Mouse (Mus musculus): ENCODE results near the gene Igf2bp3. TPM values are rescaled to one million over a fixed set of nuclear protein-coding genes. Genes with fewer than 3 reads are reported as not detected.

The Igf2bp3 gene
- polyA plus RNA-seq, 1 experiment from 2014 or later = 41.0 TPM

DNA sequence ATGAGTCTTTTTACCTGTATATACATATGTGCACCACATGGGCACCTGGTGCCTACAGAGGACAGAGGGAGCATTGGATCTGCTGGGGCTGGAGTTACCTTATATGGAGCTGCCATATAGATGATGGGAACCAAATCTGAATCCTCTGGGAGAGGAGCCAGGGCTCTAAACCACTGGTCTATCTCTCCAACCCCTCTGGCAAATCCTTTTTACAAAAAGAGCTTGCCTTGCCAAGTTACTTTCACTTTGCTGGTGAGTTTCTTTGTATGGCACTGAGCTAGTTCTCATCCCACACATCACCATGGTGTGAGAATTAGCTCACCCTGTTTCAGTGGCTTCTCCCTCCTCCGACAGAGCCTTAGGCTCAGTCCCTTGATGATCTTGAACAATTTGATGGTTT lies 8.3 kb downstream of the Igf2bp3 start:
- Histone ChIP-seq H3K9me3 (ENCODE audit: control insufficient read depth, low read length) (no peaks in the 10 kb centered on the region), H3K27me3 (ENCODE audit: control insufficient read depth, insufficient read depth, low read depth, low read length) (no peaks in the 10 kb centered on the region), H3K27ac (ENCODE audit: low read length) (no peak overlapping the region), H3K9ac (ENCODE audit: low read length) (no peak overlapping the region), H3K4me1 (replicated peaks; ENCODE audit: control insufficient read depth, insufficient read depth, low read length) (peaks cover 27% of the 10 kb centered on the region), H3K4me3 (ENCODE audit: low read length) (no peak overlapping the region), H3K36me3 (ENCODE audit: control insufficient read depth, insufficient read depth, low read length) (peaks cover 6% of the 10 kb centered on the region), H3K4me2 (ENCODE audit: low read depth, low read length) (no peak overlapping the region)
- 87% methylated on average over 1 of the region's 1 CpGs for WGBS
- no peak for ATAC-seq (ENCODE audit: low read depth)

DNA sequence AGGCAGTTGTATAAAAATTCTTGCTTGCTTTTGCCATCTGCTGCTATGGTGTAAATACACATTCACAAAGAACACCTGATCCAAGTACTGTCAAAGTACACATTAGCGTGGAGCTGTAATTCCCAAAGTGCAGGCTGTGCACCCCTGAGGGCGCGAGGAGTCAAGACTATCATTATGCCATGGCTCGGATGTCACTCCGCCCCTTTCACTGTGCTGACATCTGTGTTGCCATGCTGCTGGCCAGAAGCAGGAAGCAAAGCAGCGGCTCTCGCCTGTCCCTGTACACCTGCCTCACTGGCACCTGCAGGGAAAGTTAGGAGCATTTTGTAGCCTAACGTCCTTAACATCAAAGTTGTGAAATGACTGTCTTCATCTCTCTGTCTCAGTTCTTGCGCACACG lies 19.6 kb downstream of the Igf2bp3 start:
- no peak overlapping the region for H3K4me2 ChIP-seq (ENCODE audit: low read depth, low read length)
- H3K4me3 ChIP-seq (ENCODE audit: low read length) = no peak overlapping the region
- WGBS = 84% methylated on average over 10 of the region's 10 CpGs
- ATAC-seq (ENCODE audit: low read depth) = no peak
- no peaks in the 10 kb centered on the region for H3K27me3 ChIP-seq (ENCODE audit: control insufficient read depth, insufficient read depth, low read depth, low read length)
- no peaks in the 10 kb centered on the region for H3K9me3 ChIP-seq (ENCODE audit: control insufficient read depth, low read length)
- H3K27ac ChIP-seq (ENCODE audit: low read length) = no peak overlapping the region
- H3K9ac ChIP-seq (ENCODE audit: low read length) = no peak overlapping the region
- peaks cover 8% of the 10 kb centered on the region; the same call in 1 of the 2 replicates for H3K36me3 ChIP-seq (ENCODE audit: control insufficient read depth, insufficient read depth, low read length)
- no peaks in the 10 kb centered on the region for H3K4me1 ChIP-seq (replicated peaks; ENCODE audit: control insufficient read depth, insufficient read depth, low read length)

DNA sequence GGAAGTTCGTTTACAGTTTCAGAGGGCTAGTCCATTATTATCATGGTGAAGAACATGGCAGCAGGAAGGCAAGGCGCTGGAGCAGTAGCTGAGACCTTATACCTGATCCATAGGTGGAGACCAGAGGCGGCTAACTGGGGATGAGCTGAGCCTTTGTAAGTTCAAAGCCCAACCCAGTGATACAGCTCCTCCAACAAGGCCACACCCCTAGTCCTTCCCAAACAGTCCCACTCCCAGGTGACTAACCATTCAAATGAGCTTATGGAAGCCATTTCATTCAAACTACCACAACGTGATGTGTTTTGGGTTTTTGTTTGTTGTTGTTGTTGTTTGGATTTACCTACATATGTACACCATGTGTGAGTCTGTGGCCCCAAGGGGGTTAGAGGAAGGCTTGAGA lies 20.2 kb downstream of the Igf2bp3 start:
- H3K36me3 ChIP-seq (ENCODE audit: control insufficient read depth, insufficient read depth, low read length) = peaks cover 8% of the 10 kb centered on the region; the same call in 1 of the 2 replicates
- no peak overlapping the region for H3K9ac ChIP-seq (ENCODE audit: low read length)
- H3K27me3 ChIP-seq (ENCODE audit: control insufficient read depth, insufficient read depth, low read depth, low read length) = no peaks in the 10 kb centered on the region
- no peak overlapping the region for H3K27ac ChIP-seq (ENCODE audit: low read length)
- no peak for ATAC-seq (ENCODE audit: low read depth)
- H3K9me3 ChIP-seq (ENCODE audit: control insufficient read depth, low read length) = no peaks in the 10 kb centered on the region
- H3K4me3 ChIP-seq (ENCODE audit: low read length) = no peak overlapping the region
- 95% methylated on average over 4 of the region's 4 CpGs for WGBS
- H3K4me2 ChIP-seq (ENCODE audit: low read depth, low read length) = no peak overlapping the region
- no peaks in the 10 kb centered on the region for H3K4me1 ChIP-seq (replicated peaks; ENCODE audit: control insufficient read depth, insufficient read depth, low read length)

DNA sequence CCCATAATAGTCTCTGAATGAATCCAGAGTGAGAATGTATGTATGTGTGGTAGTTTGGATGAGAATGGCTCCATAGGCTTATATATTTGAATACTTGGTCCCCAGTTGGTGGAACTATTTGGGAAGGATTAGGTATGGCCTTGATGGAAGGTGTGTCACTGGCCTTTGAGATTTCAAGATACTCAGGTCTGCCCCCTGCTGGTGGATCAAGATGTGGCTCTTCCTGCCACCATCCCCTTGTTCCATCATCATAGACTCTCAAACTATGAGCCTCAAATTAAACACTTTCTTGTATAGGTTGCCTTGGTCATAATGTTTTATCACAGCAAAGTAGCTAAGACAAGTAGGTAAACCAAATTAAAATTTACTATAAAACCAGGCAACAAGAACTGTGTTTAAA lies 25.4 kb downstream of the Igf2bp3 start:
- H3K4me3 ChIP-seq (ENCODE audit: low read length) = no peak overlapping the region
- no peaks in the 10 kb centered on the region for H3K9me3 ChIP-seq (ENCODE audit: control insufficient read depth, low read length)
- H3K4me1 ChIP-seq (replicated peaks; ENCODE audit: control insufficient read depth, insufficient read depth, low read length) = no peaks in the 10 kb centered on the region
- no peak overlapping the region for H3K4me2 ChIP-seq (ENCODE audit: low read depth, low read length)
- peaks cover 4% of the 10 kb centered on the region; the same call in 1 of the 2 replicates for H3K36me3 ChIP-seq (ENCODE audit: control insufficient read depth, insufficient read depth, low read length)
- no peak for ATAC-seq (ENCODE audit: low read depth)
- no peak overlapping the region for H3K27ac ChIP-seq (ENCODE audit: low read length)
- H3K9ac ChIP-seq (ENCODE audit: low read length) = no peak overlapping the region
- H3K27me3 ChIP-seq (ENCODE audit: control insufficient read depth, insufficient read depth, low read depth, low read length) = no peaks in the 10 kb centered on the region

DNA sequence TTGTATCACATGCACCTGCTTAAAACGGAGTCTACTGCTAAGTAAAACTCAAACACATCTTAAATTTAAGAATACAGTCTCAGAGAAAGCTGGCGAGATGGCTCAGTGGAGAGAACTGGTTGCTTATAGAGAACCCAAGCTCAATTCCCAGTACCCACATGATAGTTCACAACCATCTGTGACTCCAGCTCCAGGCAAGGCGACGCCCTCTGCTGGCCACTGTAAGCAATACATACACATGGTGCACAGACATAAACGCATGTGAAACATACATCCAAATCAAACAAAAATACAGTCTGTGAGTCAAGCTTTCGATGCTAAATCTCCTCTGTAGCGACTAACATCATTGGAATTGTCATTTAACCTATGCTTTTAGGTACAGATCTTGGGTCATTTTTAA lies 27.5 kb downstream of the Igf2bp3 start:
- ATAC-seq (ENCODE audit: low read depth) = no peak
- 89% methylated on average over 7 of the region's 7 CpGs for WGBS

DNA sequence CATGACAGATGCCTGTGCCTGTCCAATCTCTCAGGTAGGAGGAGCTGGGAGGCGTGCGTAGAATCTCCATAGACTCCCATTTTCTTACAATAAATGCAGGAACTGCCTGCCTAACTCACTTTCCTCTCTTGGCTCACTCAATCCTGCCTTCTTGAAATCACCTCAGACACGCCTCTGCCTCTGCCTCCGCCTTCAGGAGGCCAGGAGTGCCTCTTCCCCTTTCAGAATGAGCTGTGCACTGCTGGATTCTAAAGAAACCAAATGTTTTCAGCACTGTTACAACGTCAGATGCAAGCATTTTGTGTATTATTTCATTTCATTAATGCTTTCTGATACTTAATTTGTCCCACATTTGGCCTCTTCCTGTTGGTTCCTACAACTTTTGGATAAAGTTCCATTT lies 38.7 kb downstream of the Igf2bp3 start:
- Histone ChIP-seq H3K9ac (ENCODE audit: low read length) (no peak overlapping the region), H3K27me3 (ENCODE audit: control insufficient read depth, insufficient read depth, low read depth, low read length) (no peaks in the 10 kb centered on the region), H3K4me2 (ENCODE audit: low read depth, low read length) (no peak overlapping the region), H3K36me3 (ENCODE audit: control insufficient read depth, insufficient read depth, low read length) (no peaks in the 10 kb centered on the region), H3K9me3 (ENCODE audit: control insufficient read depth, low read length) (no peaks in the 10 kb centered on the region), H3K4me1 (replicated peaks; ENCODE audit: control insufficient read depth, insufficient read depth, low read length) (peaks cover 5% of the 10 kb centered on the region; the same call in 1 of the 2 replicates), H3K27ac (ENCODE audit: low read length) (no peak overlapping the region), H3K4me3 (ENCODE audit: low read length) (no peak overlapping the region)
- no peak for ATAC-seq (ENCODE audit: low read depth)
- WGBS = 69% methylated on average over 5 of the region's 5 CpGs

More for the DNA sequence above, 27.5 kb downstream of the Igf2bp3 start:
- Histone ChIP-seq H3K9ac (ENCODE audit: low read length) (no peak overlapping the region), H3K4me2 (ENCODE audit: low read depth, low read length) (no peak overlapping the region), H3K27ac (ENCODE audit: low read length) (no peak overlapping the region), H3K36me3 (ENCODE audit: control insufficient read depth, insufficient read depth, low read length) (peaks cover 4% of the 10 kb centered on the region; the same call in 1 of the 2 replicates), H3K4me3 (ENCODE audit: low read length) (no peak overlapping the region), H3K27me3 (ENCODE audit: control insufficient read depth, insufficient read depth, low read depth, low read length) (no peaks in the 10 kb centered on the region), H3K4me1 (replicated peaks; ENCODE audit: control insufficient read depth, insufficient read depth, low read length) (no peaks in the 10 kb centered on the region), H3K9me3 (ENCODE audit: control insufficient read depth, low read length) (no peaks in the 10 kb centered on the region)

DNA sequence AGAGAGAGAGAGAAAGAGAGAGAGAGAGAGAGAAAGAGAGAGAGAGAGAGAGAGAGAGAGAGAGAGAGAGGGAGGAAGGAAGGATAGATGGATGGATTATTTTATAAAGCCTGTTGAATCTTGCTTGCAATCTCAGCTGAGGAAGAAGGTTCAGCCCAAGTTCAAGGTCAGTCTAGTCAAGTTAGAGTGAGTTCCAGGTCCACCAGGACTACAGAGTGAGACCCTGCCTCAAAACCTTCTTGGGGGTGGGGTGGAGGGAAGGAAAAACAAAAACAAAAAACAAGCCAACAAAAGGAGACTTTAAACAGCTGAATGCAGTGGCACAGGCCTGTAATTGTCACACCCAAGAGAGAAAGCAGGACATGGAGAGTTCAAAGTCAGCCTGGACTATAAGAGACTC lies 40.1 kb downstream of the Igf2bp3 start:
- H3K9ac ChIP-seq (ENCODE audit: low read length) = no peak overlapping the region
- no peaks in the 10 kb centered on the region for H3K36me3 ChIP-seq (ENCODE audit: control insufficient read depth, insufficient read depth, low read length)
- 0 out of 2 replicates have a peak, but pooled peaks cover 5% of the 10 kb centered on the region for H3K4me1 ChIP-seq (replicated peaks; ENCODE audit: control insufficient read depth, insufficient read depth, low read length)
- H3K9me3 ChIP-seq (ENCODE audit: control insufficient read depth, low read length) = no peaks in the 10 kb centered on the region
- no peak overlapping the region for H3K4me3 ChIP-seq (ENCODE audit: low read length)
- no peaks in the 10 kb centered on the region for H3K27me3 ChIP-seq (ENCODE audit: control insufficient read depth, insufficient read depth, low read depth, low read length)
- no peak overlapping the region for H3K4me2 ChIP-seq (ENCODE audit: low read depth, low read length)
- no peak overlapping the region for H3K27ac ChIP-seq (ENCODE audit: low read length)
- ATAC-seq (ENCODE audit: low read depth) = no peak

DNA sequence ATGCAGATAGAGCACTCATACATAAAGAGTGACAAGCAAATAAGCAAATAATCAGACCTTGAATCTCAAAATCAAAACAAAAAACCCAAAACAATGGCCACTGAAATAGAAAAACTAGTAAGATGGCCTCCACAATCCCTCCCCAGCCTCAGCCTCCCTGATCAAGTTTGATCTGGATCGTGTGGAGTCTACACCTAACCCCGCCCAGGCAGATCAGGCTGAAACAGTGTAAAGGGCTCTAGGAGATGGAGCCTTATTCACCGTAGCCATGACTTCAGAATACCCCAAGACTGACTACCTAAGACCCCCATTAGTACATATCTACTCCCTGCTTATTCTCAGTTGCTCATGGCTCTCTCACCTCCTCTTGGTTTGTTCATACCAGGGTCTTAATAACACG lies 41.1 kb downstream of the Igf2bp3 start:
- Histone ChIP-seq H3K9me3 (ENCODE audit: control insufficient read depth, low read length) (no peaks in the 10 kb centered on the region), H3K9ac (ENCODE audit: low read length) (no peak overlapping the region), H3K36me3 (ENCODE audit: control insufficient read depth, insufficient read depth, low read length) (no peaks in the 10 kb centered on the region), H3K4me1 (replicated peaks; ENCODE audit: control insufficient read depth, insufficient read depth, low read length) (0 out of 2 replicates have a peak, but pooled peaks cover 5% of the 10 kb centered on the region), H3K27ac (ENCODE audit: low read length) (no peak overlapping the region), H3K4me3 (ENCODE audit: low read length) (no peak overlapping the region), H3K27me3 (ENCODE audit: control insufficient read depth, insufficient read depth, low read depth, low read length) (no peaks in the 10 kb centered on the region), H3K4me2 (ENCODE audit: low read depth, low read length) (no peak overlapping the region)
- 0 out of 2 replicates have a peak, but pooled peaks have one; percentile 36 for ATAC-seq (ENCODE audit: low read depth)
- WGBS = 59% methylated on average over 4 of the region's 4 CpGs

DNA sequence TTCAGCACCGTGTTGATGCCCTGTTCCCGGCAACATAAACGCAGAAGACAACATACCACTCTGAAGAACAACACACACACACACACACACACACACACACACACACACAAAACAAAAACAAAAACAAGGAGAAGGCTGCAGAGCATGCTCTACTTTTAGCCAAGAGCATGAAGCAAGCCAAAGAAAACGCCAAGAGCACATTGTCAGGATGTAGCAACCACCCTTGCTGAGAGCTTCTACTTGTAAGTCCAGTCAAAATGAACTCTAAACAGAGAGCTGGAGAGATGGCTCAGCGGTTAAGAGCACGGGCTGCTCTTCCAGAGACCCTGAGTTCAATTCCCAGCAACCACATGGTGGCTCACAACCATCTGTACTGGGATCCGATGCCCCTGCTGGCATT lies 41.5 kb downstream of the Igf2bp3 start:
- WGBS = 76% methylated on average over 7 of the region's 7 CpGs
- Histone ChIP-seq H3K36me3 (ENCODE audit: control insufficient read depth, insufficient read depth, low read length) (no peaks in the 10 kb centered on the region), H3K27ac (ENCODE audit: low read length) (no peak overlapping the region), H3K9me3 (ENCODE audit: control insufficient read depth, low read length) (no peaks in the 10 kb centered on the region), H3K4me3 (ENCODE audit: low read length) (no peak overlapping the region), H3K27me3 (ENCODE audit: control insufficient read depth, insufficient read depth, low read depth, low read length) (no peaks in the 10 kb centered on the region), H3K9ac (ENCODE audit: low read length) (no peak overlapping the region), H3K4me2 (ENCODE audit: low read depth, low read length) (no peak overlapping the region), H3K4me1 (replicated peaks; ENCODE audit: control insufficient read depth, insufficient read depth, low read length) (0 out of 2 replicates have a peak, but pooled peaks cover 5% of the 10 kb centered on the region)
- no peak for ATAC-seq (ENCODE audit: low read depth)

DNA sequence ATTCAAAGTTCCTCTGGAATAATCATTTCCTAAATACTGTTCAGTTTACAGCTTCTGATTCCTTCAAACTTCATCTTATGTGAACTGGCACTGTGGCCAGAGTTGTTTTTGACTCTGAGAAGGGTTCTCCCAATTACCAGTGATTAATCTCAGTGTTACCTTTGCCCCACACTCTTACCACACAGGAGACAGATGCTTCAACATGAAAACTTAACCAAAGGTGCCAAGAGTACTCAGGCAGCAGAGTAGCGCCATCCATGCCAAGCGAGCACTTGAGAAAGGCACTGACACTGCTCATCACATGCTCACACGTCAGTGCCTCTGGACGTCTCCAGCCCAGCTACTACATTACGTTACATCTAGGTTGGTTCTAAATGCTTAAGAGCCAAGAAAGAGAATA lies 43.5 kb downstream of the Igf2bp3 start:
- no peak for ATAC-seq (ENCODE audit: low read depth)
- H3K4me1 ChIP-seq (replicated peaks; ENCODE audit: control insufficient read depth, insufficient read depth, low read length) = 0 out of 2 replicates have a peak, but pooled peaks cover 8% of the 10 kb centered on the region

More for the DNA sequence above, 43.5 kb downstream of the Igf2bp3 start:
- H3K4me3 ChIP-seq (ENCODE audit: low read length) = no peak overlapping the region
- WGBS = 90% methylated on average over 5 of the region's 5 CpGs
- no peak overlapping the region for H3K27ac ChIP-seq (ENCODE audit: low read length)
- no peak overlapping the region for H3K4me2 ChIP-seq (ENCODE audit: low read depth, low read length)
- no peaks in the 10 kb centered on the region for H3K9me3 ChIP-seq (ENCODE audit: control insufficient read depth, low read length)
- peaks cover 3% of the 10 kb centered on the region; the same call in 1 of the 2 replicates for H3K36me3 ChIP-seq (ENCODE audit: control insufficient read depth, insufficient read depth, low read length)
- H3K27me3 ChIP-seq (ENCODE audit: control insufficient read depth, insufficient read depth, low read depth, low read length) = no peaks in the 10 kb centered on the region
- H3K9ac ChIP-seq (ENCODE audit: low read length) = no peak overlapping the region
